Mouse (Mus musculus): ENCODE data around the gene Hoxc11.

The Hoxc11 gene

DNA sequence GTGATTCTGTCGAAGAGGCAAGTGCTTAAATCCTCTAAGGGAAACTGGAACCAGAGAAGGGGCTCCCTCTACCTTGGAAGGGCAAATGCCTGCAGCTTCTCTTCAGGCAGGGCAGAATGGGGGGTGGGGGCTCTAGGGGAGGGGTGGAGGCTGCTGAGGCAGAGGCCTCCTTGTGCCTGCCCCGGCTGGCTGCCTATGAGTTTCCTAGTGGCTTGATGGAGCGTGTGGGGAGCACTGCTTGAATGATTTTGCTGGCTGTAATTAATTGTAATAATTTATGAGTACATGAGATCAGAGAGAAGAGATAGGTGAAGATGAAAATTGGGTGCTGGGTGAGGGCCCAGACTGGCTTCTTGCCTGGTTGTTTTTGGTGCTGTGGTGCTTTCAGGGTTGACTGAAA is 30.7 kb downstream of the Hoxc11 start:
- DNase-seq: no peak

DNA sequence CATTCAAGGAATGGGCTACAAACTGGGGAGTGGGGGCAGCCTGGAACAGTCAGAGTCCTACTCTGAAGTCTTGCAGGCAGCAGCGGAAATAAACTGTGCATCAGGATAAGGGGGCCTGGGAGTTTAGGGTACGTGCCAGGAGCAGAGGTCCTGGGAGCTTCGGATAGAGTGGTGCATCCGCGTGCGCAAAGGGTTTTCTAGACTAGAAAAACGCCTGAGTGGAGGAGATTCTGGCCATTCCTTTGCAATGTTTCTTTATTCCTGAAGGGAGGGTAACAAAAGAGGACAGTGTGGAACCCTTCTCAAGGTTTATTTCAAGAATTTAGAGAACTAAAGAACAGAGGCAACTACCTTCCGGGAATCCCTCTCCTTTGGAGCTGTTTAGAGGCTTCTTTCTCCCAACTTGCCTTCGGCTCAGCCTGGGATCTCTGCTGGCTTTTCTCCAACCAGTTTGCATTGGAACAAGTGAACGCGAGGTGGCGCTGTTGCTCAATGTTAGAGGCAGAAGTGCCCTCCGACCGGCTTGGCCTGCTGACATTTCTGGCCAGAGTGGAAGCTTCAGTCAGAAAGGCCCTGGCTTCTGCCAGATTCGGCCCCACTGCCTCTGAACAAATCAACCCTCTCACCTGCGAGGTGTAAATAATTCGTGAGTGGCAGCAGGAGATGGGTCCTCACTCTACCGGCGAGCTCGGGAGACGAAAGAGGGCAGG is 33.1 kb downstream of the Hoxc11 start:
- peak; percentile 97 for DNase-seq

DNA sequence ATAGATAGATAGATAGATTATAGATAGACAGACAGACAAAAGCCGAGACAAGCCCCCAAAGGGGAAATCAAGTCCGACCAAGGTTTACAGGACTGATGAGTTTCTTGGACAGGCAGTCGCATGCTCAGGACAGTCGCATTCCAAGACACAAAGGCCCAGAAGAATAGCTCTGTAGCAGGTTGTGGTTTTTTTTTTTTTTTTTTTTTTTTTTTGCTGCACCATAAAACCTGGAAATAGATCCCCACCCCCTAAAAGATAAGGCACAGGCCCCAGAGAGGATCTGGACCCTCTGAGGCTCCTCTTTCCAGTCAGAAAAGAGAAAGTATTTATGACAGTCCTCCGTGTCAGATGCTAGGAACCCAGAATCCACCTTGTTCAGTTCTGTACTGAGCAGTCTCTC is 33.9 kb downstream of the Hoxc11 start:
- DNase-seq: no peak

DNA sequence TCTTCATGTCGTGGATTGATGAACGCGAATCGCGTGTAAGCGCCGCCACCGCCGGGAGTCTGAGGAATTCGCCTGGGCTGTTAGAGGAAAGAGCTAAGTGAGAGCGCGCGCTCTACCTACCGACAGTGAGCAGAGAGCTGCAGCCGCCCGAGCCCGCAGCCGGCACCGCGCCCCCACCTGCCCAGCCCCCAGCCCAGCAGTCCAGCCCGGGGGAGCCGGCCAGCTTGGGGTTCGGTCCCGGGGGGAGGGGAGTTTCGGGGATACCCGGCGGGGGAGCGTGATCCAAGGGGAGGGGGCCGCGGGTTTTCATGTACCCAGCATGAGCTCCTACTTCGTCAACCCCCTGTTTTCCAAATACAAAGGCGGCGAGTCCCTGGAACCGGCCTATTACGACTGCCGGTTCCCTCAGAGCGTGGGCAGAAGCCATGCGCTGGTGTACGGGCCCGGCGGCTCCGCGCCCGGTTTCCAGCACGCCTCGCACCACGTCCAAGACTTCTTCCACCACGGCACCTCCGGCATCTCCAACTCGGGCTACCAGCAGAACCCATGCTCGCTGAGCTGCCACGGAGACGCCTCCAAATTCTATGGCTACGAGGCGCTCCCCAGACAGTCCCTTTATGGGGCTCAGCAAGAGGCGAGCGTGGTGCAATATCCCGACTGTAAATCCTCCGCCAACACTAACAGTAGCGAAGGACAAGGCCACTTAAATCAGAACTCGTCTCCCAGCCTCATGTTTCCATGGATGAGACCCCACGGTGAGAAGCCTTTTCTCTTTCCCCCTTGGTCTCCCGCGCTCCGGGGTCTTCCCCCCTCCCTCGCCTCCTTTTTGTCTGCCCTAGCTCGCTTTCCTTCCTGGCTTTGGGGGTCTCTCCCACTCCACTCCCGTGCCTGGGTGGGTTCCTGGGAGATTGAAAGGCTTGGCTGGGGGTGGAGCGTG is 36.5 kb downstream of the Hoxc11 start, which contains the start of gene Hoxc8:
Hoxc8 (plus strand) TSS at position 147 of the 937 bp plus-strand sequence.
- peak; percentile 79 for DNase-seq

DNA sequence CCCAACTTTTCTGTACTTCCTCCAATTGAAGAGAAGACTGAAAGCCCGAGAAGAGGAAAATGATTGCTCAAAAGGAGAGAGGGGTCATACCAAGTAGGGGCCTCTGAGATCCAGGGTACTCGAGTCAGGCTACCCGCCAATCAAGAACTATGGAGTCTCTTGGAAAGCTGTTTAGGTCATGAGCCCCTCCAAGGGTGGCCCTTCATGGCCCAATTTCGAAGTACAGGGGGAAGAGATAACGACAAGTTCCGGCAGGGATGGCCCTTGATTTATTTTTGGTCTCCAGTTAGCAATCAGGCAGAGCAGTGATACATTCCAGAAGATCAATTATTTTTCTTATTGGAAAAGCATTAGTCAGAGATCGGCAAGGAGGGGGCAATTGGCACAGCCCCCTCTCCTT is 37.6 kb downstream of the Hoxc11 start:
- DNase-seq: peak; percentile 22

DNA sequence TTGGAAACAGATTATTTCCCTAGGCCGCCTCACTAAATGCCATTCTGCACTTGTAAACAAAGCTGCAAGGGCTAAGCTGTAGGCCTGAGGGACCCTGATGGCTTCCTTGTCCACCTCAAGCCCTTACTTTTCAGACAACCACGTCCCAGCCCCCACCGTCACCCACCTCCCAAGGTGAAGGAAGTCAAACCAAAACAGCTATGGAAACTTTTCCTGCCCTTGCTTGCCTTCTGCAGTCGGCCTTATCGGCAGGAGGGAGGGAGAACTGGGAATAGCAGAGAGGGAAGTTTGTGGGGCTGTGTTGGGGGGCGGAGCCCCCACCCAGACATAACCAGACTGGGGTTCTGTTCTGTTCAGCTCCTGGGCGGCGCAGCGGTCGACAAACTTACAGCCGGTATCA is 38.0 kb downstream of the Hoxc11 start:
- no peak for DNase-seq

DNA sequence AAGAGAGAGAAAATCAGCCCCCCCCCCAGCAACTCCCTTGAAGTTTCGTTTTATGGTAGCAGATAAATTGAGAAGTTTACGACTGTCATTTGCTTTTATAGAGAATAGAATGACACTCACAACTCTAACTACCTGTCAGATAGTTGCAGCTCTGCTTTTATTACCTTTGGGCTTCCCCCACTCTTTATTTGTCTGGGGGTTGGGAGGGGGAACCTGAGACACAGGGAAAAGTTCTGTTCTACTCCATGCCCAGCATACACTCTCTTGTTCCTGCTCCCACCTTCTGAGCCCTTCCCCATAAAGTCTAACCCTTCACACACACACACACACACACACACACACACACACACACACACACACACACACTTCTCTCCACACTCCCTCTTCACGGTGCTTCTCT is 38.6 kb downstream of the Hoxc11 start:
- no peak for DNase-seq

DNA sequence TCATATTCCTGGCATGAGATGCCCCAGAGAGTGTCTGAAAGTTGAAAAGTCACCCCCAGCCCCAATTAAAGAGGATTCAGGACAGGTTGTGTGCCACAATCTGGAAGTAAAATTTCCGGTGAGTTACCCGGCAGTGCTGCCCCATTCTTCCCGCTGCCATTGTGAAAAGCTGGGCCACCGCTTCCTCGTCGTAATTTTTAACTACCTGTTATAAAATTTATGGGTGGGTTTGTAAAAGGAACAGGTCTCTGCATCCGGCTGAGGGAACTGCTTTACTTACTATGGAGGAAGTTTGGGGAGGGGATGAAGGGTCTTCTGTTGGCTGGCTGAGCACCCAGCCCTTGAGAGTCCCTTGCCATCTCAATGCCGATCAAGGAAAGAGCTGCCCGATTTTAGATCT is 42.3 kb downstream of the Hoxc11 start:
- no peak for DNase-seq

DNA sequence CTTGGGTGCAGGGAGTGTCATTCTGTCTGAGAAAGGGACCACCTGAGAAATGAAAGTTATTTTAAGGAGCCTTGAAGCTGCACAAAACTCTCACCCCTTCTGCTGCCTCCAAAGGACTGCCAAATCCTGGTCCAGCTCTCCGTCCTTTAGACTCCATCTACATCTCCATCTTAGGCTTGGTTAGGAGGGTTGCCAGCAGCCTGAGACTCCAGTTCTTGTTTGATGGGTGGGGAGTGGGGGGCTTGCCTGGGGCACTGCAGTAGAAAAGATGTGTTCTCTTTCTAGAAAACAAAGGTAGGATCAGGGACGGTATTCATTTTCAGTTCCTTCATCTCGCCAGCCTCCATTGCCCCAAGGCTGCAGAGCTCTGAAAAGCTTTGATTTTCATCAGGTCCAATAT is 43.2 kb downstream of the Hoxc11 start:
- no peak for DNase-seq

DNA sequence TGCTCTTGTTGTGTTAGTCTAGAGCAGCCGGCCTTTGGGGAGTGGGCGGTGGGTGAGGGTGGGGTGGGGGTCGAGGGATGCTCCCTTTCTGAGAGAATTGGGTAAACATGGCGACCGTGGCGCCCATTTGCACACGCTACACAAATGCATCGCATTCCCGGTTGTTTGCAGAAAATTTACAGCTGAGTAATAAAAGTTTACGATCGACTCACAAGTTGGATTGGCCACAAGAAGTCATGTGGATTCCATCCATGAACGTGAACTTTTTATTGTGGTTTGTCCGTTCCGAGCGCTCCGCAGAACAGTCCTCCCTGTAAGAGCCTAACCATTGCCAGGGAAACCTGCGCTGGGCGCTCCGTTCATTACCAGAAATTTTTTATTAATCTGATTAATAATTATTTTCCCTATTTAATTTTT is 43.7 kb downstream of the Hoxc11 start, which contains the start of gene Hoxc6:
Hoxc6 (plus strand) TSS at position 319 of the 417 bp plus-strand sequence.
- peak; percentile 69 for DNase-seq

DNA sequence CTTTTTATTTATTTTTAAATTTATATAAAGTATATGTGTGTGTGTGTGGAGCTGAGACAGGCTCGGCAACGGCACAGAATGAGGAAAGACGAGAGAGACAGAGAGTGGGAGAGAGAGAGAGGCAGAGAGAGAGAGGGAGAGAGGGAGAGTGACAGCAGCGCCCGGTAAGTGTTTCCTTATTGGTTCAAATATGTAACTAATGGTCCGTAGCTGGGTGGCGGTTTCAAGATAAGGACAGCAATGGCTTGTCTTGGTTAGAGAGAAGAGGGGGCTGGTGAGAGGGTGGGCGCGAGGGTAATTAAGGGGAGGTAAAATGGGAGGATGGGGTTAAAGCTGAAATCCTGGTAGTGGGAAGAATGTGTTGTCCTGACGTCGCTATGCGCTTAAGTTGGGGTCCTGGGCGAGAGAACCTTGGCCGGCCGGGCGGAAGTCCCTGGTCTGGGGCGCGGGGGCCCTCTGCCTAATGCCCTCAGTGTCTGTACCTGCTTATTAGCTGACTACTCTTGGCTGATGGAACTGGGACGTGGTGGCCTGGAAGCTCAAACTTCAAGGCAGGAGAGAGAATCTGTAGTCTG is 44.5 kb downstream of the Hoxc11 start:
- DNase-seq: no peak

DNA sequence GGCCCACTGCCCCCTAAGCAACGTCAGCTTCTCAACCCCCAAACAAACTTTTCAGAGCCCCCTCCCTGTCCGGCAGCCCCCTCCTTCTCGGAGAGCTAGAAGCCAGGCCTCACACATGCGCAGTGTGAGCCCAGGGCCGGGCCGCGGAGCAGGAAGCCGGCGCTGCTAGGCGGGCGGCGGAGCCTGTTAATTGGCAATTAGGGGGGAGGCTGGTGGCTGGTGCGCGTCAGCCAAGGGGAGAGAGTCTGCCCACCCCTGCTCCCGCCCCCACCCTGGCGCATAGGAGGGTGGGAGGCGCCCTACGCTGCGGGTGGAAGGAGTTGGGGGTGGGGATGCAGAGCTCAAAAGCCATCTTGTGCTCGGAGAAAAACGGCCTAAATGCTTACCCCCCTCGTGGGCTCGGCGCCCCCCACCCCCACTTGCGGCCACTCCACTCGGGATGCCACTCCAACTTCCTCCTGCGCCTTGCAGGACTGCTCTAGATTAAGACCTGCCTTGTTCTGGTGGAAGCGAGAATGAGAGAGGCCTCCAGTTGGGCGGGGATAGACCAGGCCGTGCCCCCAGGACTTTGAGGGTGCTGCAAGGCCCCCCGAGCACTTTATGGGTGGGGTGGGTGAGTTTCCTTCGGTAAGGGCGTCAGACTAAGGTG is 45.1 kb downstream of the Hoxc11 start:
- peak; percentile 95 for DNase-seq

DNA sequence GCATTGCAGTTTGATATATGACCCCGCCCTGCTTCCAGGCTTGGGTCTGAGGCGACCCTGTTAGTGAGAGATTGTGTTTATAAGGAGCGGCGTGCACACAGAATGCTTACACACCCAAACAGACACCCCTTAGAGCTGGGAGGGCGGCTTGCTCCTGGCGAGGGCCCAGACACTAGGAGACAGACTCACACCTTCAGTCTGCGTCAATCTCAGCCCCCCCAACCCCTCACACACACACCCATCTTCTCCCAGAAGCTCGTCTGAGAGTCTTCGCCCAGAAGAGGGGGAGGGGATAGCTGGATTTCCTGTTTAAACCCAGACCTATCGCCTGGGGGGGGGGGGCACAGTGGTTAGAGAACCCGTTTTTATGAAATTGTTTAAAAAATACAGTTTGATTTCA is 45.7 kb downstream of the Hoxc11 start:
- peak; percentile 66 for DNase-seq

DNA sequence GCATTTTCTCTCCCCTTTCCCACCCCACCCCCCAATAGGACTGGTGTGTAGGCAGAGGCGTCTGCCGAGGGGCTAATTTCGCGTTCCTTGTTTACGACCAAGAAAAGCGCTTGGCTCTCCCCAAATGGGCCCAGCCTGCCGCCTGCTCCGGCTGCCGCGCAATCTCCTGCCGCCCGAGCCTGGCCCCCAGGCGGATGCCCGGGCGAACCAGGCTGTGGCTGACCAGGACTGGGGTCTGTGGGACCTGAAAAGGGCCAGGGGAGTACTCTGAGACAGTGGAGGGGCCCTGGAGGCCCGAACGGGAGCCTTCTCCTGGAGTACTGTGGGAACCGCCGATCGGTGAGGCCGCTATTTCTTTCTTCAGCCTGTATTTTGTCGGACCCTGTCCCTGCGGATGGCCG is 46.3 kb downstream of the Hoxc11 start:
- peak; percentile 55 for DNase-seq

DNA sequence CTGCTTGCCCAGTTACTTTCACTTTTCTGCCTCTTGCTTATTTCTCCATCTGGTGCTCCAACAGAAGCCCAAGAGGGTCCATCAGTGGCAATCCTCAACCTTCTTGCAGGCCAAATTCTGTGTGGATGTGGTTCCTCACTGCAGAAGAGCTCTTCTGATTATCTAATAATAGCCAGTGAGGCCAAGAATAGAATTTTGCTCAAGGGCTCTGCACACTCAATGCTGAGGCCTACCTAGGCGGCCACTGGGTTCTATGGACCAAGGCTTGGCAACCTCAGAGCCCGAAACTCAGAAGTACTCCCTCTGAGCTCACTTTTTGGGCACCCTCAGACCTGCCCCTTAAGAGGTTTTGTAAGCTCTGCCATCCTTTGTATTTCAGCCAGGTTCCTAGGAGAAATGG is 47.1 kb downstream of the Hoxc11 start:
- peak; percentile 19 for DNase-seq

DNA sequence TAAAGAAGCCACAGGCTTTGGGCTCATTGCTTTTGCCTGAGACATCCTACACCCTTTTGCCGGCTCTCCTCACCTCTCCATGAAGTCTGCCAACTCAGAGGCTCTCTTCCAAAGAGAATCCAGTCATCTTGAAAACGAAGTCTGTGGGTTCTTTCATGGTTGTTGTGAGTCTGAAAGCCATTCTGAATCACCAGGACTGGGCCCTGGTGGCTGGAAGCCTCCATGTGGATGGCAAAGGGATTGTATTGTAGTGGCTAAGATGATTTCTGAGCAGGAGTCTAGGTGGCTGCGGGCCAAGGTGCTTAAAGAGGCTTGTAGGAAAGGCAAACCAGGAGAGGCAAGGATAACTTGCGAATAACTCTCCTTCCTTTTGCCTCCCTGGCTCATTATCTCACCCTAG is 47.9 kb downstream of the Hoxc11 start:
- peak; percentile 74 for DNase-seq

DNA sequence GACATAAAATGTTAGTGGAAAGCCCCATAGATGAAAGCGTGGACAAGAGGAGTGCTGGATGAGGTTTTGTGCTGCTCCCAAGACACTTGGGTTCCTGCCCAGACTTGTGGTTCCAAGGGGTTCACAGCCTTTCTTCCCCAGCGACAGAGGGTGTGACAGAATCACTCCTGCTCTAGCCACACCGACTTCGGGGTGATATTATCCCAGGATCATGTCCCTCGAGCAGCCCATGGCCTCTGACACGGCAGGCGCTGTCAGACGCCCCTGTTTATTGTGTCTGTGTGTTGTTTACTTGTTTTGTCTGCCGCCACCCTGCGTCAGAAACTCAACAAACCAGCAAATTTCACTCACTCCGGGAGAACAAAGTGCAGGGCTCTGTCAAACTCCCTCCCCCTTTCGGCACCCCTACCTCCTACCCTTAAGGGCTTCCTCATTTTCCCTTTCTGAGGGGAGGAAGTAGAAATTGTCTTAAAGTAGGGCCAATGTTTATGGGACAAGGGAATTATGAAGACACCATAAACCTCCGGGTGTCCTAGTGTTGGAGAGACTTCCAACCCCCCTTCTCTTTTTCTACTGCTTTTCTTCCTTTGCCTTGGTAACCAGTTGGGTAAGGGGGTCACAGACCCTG is 48.7 kb downstream of the Hoxc11 start:
- peak; percentile 63 for DNase-seq

DNA sequence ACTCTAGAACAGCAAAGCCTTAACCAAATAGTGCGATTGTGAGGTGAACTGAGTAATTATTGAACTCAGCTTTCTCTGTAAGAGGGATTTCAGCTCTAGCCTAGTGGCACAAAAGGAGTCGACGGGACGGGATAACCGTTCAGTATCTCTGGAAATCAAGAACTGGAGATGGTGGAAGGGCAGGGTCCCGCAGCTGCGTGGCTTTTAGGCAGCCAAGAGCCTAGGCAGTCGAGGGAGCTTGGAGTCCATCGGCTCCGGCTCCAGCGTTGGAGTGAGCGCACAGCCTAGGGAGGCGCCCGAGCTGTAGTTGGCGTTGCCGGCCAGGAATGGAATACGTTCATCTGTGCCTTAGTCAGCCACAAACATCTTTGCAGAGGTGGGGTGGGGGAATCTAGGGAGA is 51.1 kb downstream of the Hoxc11 start:
- peak; percentile 70 for DNase-seq

DNA sequence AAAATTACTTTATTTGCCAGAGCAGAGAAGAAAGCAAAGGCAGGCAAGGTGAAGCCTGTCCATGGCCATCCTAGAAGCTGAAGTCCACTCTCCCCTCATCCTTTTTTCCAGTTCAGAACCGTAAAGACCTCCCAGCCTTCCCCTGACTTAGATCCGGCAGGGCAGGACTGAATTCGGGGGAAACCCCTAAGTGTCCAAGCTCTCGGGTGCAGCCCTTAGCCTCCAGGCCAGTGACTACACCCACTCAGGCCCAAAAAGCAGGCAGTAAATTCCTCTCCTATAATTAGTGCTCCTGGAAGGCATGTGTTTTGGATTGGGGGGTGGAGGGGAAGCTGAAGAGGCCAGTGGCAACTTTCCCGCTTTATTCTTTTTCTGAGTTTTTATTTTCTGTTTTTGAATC is 51.6 kb downstream of the Hoxc11 start:
- peak; percentile 36 for DNase-seq

DNA sequence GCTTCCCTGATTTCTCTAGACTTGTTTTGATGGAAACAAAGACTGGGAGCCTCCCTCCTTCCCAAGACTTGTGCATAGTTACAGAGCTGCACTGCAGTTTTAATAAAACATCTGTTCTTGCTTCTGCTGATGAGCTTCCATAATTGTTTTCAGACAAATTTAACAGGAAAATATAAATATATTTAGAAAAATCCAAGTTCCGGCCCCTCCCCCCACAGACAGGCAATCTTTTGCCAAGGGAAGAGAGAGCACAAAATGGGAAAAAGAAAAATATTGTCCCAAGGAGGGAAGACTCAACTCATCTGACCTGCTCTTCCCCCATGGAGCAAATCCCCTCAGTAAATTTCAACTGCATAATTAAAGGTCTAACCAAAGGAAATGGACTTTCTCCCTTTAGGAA is 52.1 kb downstream of the Hoxc11 start:
- DNase-seq: peak; percentile 72
